Mouse (Mus musculus): ENCODE measurements around the gene Itm2c. TPM values are rescaled to one million over a fixed set of nuclear protein-coding genes. Genes with fewer than 3 reads are reported as not detected.

The Itm2c gene
- polyA plus RNA-seq, 1 experiment from 2014 or later, result 56.7 TPM

- Histone ChIP-seq H3K36me3 (replicated peaks; ENCODE audit: insufficient read depth, low read length) (peaks cover 25% of the 10 kb centered on the region), H3K4me1 (ENCODE audit: insufficient read depth) (peaks cover 42% of the 10 kb centered on the region), H3K9me3 (ENCODE audit: low read length) (no peaks in the 10 kb centered on the region), H3K27me3 (ENCODE audit: insufficient read depth, low read length) (no peaks in the 10 kb centered on the region), H3K9ac (replicated peaks) (no peak overlapping the region), H3K4me3 (ENCODE audit: low read depth, low read length) (no peak overlapping the region), H3K27ac (ENCODE audit: low read depth) (no peak overlapping the region), H3K4me2 (ENCODE audit: low read depth, low read length) (no peak overlapping the region)
- no peak for TF ChIP-seq EP300 (IDR thresholded peaks at IDR 0.05; ENCODE audit: low read depth)
- TF ChIP-seq CTCF (IDR thresholded peaks at IDR 0.05; ENCODE audit: low read depth), result no peak
- 59% methylated on average over 7 of the region's 7 CpGs for WGBS (ENCODE audit: insufficient replicate concordance)
- no peak for ATAC-seq
- DNase-seq, result no peak
Measured at GRCm38 (mm10) chr1:85902108-85902561, 8.1 kb downstream of the Itm2c start.

GRCm38 (mm10) chr1:85906892-85907291, 12.8 kb downstream of the Itm2c start:
- Histone ChIP-seq H3K9ac (replicated peaks) (no peak overlapping the region), H3K4me2 (ENCODE audit: low read depth, low read length) (no peak overlapping the region), H3K36me3 (replicated peaks; ENCODE audit: insufficient read depth, low read length) (peaks cover 35% of the 10 kb centered on the region), H3K4me1 (ENCODE audit: insufficient read depth) (peaks cover 5% of the 10 kb centered on the region), H3K9me3 (ENCODE audit: low read length) (no peaks in the 10 kb centered on the region), H3K27ac (ENCODE audit: low read depth) (no peak overlapping the region), H3K4me3 (ENCODE audit: low read depth, low read length) (no peak overlapping the region), H3K27me3 (ENCODE audit: insufficient read depth, low read length) (no peaks in the 10 kb centered on the region)
- ATAC-seq (no peak), DNase-seq (no peak)
- 91% methylated on average over 12 of the region's 12 CpGs for WGBS (ENCODE audit: insufficient replicate concordance)
- TF ChIP-seq EP300 (IDR thresholded peaks at IDR 0.05; ENCODE audit: low read depth) (no peak), CTCF (IDR thresholded peaks at IDR 0.05; ENCODE audit: low read depth) (no peak)

GRCm38 (mm10) chr1:85908754-85909590, 14.9 kb downstream of the Itm2c start:
- 56% methylated on average over 13 of the region's 13 CpGs for WGBS (ENCODE audit: insufficient replicate concordance)
- H3K9ac ChIP-seq (replicated peaks), result no peak overlapping the region
- no peaks in the 10 kb centered on the region for H3K9me3 ChIP-seq (ENCODE audit: low read length)
- no peak overlapping the region for H3K4me3 ChIP-seq (ENCODE audit: low read depth, low read length)
- ATAC-seq, result peak; percentile 27; the same call in 1 of the 2 replicates
- H3K4me1 ChIP-seq (ENCODE audit: insufficient read depth), result no peaks in the 10 kb centered on the region
- TF ChIP-seq CTCF (IDR thresholded peaks at IDR 0.05; ENCODE audit: low read depth) (no peak), EP300 (IDR thresholded peaks at IDR 0.05; ENCODE audit: low read depth) (no peak)
- no peak overlapping the region for H3K4me2 ChIP-seq (ENCODE audit: low read depth, low read length)
- no peaks in the 10 kb centered on the region for H3K27me3 ChIP-seq (ENCODE audit: insufficient read depth, low read length)
- no peak for DNase-seq
- peaks cover 30% of the 10 kb centered on the region for H3K36me3 ChIP-seq (replicated peaks; ENCODE audit: insufficient read depth, low read length)
- no peak overlapping the region for H3K27ac ChIP-seq (ENCODE audit: low read depth)

DNA sequence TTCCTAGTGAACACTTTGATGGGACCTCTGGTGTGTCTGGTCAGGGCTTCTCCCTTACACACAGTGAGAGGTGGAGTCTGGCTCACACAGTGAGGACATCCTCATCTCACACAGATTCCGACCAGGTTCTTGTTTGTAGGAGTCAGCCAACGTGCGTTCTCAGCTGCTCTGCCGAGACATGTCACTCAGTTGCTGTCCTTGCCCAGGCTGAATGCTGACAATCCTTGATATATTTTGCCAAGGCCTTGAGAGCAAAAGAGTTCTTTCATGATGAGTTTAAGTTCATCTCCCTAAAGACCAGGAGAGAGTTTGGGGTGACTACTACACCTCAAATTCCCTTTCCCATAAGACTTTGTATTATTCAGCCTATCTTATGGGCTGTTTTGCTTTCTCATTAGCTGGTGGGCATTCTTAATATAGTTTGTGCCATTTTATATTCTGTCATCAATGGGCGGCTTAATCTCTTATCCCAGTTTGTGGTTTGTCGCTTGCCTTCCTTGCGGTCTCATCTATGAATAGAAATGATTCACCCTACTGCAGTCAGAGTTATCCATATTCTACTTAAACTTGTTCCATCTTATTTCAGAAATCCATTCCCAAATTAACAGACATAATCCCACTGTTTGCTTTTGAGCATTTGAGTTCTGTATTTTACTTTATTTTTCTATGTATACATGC, 19.1 kb downstream of the Itm2c start:
- TF ChIP-seq CTCF (IDR thresholded peaks at IDR 0.05; ENCODE audit: low read depth), result no peak
- TF ChIP-seq EP300 (IDR thresholded peaks at IDR 0.05; ENCODE audit: low read depth), result no peak
- H3K27me3 ChIP-seq (ENCODE audit: insufficient read depth, low read length), result no peaks in the 10 kb centered on the region
- H3K4me1 ChIP-seq (ENCODE audit: insufficient read depth), result no peaks in the 10 kb centered on the region
- no peak overlapping the region for H3K27ac ChIP-seq (ENCODE audit: low read depth)
- no peak for ATAC-seq
- no peak overlapping the region for H3K4me2 ChIP-seq (ENCODE audit: low read depth, low read length)
- H3K9me3 ChIP-seq (ENCODE audit: low read length), result no peaks in the 10 kb centered on the region
- no peak for DNase-seq
- 81% methylated on average over 7 of the region's 7 CpGs for WGBS (ENCODE audit: insufficient replicate concordance)
- H3K9ac ChIP-seq (replicated peaks), result no peak overlapping the region
- H3K4me3 ChIP-seq (ENCODE audit: low read depth, low read length), result no peak overlapping the region
- H3K36me3 ChIP-seq (replicated peaks; ENCODE audit: insufficient read depth, low read length), result 0 out of 2 replicates have a peak, but pooled peaks cover 1% of the 10 kb centered on the region

GRCm38 (mm10) chr1:85915890-85916289, 21.8 kb downstream of the Itm2c start:
- Histone ChIP-seq H3K36me3 (replicated peaks; ENCODE audit: insufficient read depth, low read length) (no peaks in the 10 kb centered on the region), H3K4me1 (ENCODE audit: insufficient read depth) (no peaks in the 10 kb centered on the region), H3K4me3 (ENCODE audit: low read depth, low read length) (no peak overlapping the region), H3K9ac (replicated peaks) (no peak overlapping the region), H3K9me3 (ENCODE audit: low read length) (no peaks in the 10 kb centered on the region), H3K27ac (ENCODE audit: low read depth) (no peak overlapping the region), H3K27me3 (ENCODE audit: insufficient read depth, low read length) (no peaks in the 10 kb centered on the region), H3K4me2 (ENCODE audit: low read depth, low read length) (no peak overlapping the region)
- no peak for TF ChIP-seq CTCF (IDR thresholded peaks at IDR 0.05; ENCODE audit: low read depth)
- no peak for DNase-seq
- no peak for ATAC-seq

GRCm38 (mm10) chr1:85916830-85917450, 22.9 kb downstream of the Itm2c start:
- TF ChIP-seq EP300 (IDR thresholded peaks at IDR 0.05; ENCODE audit: low read depth) (no peak), CTCF (IDR thresholded peaks at IDR 0.05; ENCODE audit: low read depth) (no peak)
- no peaks in the 10 kb centered on the region for H3K4me1 ChIP-seq (ENCODE audit: insufficient read depth)
- no peak overlapping the region for H3K4me2 ChIP-seq (ENCODE audit: low read depth, low read length)
- H3K27ac ChIP-seq (ENCODE audit: low read depth), result no peak overlapping the region
- no peaks in the 10 kb centered on the region for H3K27me3 ChIP-seq (ENCODE audit: insufficient read depth, low read length)
- DNase-seq (no peak), ATAC-seq (no peak)
- WGBS (ENCODE audit: insufficient replicate concordance), result 69% methylated on average over 4 of the region's 4 CpGs
- H3K9me3 ChIP-seq (ENCODE audit: low read length), result no peaks in the 10 kb centered on the region
- H3K4me3 ChIP-seq (ENCODE audit: low read depth, low read length), result no peak overlapping the region
- H3K36me3 ChIP-seq (replicated peaks; ENCODE audit: insufficient read depth, low read length), result no peaks in the 10 kb centered on the region
- H3K9ac ChIP-seq (replicated peaks), result no peak overlapping the region
